Mouse (Mus musculus): Measurements from ENCODE around the gene Trp53i11.

The Trp53i11 gene

DNA sequence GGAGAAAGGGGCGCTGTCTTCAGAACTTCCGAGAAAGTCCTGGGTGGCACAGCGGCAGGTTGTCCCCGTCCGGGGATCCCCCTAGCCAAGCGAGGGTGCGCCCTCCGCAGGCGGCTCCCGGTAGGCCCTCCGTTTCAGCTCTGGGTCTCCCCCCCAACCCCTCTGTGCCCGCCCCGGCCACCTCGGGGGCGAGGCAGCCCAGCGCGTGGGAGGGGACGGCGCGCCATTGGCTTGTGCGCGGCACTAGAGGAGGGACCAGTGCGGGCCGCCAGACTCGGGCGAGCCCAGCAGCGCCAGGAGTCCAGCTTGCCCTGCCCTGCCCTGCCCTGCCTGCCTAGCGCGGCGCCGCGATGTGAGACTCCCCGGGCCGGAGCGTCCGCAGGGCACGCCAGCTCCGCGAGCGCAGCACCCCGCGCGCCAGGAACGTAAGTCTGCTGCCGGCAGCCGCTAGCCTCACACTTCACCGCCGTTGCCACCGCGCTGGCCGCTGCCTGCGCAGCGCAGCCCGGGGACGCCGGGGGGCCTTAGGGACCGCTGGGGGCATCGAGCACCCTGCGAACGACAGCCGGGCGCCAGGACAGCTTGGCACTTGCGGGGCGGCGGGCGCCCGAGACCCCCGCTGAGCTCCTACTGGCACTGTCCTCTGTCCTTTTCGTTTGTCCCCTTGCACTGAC lies at the start of gene Trp53i11:
Gene Trp53i11, plus strand, starts transcription at position 226 of the 674 bp plus-strand sequence.
- peak; percentile 96 to 98 for DNase-seq

DNA sequence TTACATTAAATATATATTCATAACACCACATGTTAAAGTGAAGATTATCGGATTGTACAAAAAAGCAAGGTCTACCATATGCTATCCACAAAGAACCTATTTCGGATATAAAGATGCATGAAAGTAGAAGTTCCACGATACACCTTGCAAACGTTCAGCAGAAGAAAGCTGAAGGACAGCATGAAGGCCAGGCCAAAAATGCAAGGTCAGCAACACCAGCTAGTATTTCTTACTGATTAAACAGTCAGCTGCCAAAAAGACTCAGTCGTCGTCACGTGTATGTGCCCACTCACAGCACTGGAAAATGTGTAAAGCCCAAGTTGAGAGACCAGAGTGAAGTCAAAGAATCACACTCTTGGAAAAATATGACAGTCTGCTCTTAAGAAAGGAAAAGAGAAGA lies 47.9 kb upstream of the Trp53i11 start:
- DNase-seq = no peak

DNA sequence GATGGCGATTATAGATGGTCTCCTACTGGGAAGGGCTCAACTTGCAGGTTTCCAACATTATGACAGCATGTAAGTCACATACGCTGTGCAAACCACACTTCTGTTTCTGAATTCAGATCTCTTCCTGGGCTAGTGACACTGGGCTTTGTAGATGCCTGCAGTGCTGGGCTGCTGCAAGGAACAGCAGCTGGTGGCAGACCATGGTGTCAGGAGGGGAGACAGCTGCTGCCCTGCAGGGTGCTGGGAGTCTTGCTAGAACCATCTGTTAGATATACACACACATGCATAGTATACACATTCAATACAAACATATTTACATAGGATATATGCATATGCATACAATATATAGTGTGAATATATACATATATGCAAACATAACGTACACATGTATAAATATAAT lies 46.0 kb upstream of the Trp53i11 start:
- no peak for DNase-seq

DNA sequence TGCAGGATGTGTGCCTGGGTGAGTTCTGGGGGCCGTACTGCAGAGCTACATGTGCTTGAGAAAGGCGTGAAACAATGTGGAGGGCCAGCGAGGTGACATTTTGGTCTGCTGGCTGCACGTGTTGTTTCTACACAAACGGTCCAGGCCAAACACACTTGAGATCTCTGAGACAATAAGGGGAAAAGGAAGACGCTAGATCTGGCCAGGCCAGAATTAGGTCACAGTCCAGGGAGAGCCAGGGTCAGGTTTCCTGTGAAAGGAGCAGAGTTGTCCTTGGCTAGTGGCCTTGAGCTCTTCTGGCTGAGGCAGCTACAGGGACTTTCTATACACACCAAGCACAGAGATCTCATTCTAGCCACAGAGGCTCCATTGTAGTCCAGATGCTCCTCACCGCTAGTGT lies 44.7 kb upstream of the Trp53i11 start:
- no peak for DNase-seq

DNA sequence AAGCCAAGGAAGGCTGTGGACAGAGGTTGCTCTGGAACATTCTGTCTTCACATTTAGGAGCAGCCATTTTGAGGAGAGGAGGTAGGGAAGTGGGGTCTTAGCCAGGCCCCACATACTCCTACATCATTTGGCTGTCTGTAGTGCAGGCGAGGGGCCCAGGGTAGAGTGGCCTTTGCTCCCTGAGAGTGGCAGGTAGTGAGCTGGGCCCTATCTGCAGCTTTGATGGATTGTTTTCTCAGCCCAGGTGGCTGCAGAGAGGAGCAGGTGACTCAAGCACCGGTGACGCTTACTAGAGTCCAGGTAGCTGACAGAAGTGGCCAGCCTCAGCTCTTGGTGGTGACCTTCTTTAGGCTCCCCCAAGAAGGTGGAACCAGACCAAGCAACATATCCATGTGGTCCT lies 43.2 kb upstream of the Trp53i11 start:
- no peak for DNase-seq

DNA sequence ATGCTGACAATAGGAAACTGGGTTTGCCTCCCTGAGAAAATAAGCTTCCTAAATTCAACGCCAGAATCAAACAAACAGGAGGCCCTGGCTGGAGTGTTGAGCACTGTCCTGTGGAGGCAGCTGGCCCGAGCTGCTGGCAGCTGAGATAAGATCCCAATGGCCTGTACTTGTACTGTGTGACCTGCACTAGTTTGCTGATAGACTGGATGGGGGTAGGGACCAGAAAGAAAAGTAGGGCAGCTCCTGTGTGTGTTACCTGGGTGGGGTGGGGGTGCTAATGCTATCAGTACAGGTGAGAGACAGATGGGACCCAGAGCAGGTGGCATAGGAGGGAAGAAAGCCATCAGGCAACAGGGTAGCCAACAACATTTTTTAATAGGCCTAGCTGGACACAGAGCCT lies 37.3 kb upstream of the Trp53i11 start:
- no peak for DNase-seq

DNA sequence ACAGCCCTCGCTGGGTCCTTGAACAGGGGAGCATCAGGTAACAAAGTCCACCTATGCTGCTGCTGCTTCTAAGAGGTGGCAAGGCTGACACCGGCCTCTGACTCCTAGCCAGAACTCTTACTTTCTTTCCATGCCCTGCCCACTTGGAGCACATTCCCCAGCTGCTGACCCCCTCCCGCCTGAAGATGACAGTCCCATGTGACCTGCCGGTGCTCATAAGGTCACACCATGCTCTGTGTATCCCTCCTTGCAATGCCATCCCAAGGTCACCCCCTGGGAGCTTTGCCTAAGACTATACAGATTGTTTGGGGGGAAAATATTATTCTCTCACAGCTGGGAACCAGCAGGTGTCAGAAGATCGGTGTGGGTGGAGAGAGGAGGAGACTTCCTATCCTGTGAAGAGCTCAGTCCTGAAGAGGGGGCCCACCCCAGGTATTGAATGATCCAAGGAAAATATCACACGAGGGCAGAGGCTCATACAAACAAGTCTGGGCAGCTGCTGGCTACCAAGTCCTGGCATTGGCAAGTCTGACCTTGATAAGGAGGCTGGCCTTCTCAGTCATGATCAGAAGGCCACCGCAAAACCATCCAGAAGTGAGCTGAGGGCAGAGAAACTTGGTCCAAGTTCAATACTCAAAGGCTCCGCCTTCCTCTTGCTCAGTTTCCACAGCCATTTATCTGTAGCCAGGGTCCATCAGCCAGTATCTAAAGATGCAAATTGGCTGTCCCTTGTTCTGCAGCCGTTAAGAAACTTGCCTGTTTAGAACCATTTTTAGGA lies 36.5 kb upstream of the Trp53i11 start:
- DNase-seq = no peak

DNA sequence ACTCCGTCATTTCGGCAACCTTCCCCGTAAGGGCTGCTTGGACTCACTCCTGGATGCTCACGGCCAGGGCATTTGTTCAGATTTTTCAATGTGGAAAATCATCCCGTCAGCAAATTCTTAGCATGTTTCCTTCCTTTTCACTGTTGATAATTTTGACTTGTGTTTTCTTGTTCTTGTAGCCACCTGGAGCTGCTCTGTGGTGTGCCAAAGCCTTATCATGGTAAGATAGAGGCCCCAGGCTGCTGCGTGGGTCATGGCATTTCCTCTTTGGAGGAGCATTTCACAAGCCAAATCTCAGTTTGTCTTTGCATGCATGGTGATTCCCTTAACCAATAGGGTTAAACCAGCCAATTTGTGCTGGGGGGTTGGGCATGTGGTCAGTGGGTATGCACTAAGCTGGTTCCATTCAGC lies 35.2 kb upstream of the Trp53i11 start:
- no peak for DNase-seq

DNA sequence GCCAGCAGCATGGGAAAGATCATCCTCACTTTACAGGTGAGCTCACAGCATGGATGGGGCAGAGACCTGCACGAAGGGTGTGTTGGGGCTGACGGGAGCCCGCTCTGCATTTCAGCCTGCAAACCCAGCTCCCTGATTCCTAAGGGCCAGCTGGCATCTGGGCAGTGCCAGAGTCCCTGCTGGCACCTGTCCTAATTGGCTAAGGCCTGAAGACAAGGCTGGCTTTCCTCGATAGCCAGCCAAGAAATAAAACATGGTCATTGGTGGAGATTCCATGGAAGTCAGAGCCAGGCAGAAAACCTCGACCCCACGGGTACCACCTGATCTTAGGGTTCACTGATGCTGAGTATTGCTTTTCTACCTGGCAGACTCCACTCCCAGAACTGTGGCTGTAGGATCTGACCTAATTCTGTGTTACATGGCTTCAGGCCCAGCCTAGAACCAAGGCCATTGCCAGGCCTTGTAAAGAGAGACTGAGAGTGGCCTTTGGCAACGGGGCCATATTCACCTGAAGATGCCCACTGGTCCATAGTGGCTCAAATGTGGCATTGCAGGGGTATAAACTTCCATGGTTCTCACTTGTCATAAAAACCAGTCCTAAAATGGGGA lies 34.4 kb upstream of the Trp53i11 start:
- DNase-seq = no peak

DNA sequence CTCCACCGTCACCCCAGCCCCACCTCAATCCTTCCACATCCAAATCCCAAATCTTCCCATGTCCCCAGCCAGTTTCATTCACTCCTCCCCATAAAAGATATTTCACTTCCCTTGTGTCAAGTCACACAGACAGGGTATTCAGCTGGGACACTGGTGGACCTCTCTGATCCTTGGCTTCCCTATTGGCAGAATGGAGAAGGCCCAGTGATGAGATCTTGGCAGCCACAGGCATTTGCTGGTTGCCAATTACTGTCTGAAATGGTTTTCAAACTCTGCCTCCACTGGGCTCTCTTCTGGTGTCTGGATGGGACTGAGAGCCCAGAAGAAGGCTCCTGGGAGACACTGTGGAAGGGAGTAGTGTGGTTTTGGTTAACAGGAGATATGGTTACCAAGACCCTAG lies 33.5 kb upstream of the Trp53i11 start:
- no peak for DNase-seq

DNA sequence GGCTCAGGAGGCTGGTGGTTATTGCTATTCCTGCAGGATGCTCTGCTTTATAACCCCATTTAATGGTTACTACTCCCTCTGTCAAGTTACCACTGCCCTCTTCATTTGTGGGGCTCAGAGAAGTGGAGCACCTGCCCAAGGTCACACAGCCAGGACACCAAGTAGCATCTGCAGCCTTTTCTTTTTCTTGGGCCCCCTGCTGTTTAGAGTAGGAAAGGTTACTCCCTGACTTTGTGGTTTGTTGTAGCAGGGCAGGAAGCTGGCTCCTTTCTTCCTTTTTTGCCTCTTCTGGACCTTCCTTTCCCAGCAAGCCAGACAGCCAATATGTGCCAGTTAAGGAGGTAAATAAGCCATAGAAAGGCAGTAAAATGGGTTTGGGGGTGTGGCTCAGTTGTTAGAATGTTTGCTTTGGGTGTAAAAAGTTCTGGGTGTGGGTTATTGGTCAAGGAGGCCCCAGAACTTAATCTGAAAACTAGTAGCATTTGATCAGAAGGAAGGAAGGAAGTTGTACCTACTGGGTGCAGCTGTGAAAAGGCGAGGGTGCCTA lies 32.8 kb upstream of the Trp53i11 start:
- DNase-seq = no peak

DNA sequence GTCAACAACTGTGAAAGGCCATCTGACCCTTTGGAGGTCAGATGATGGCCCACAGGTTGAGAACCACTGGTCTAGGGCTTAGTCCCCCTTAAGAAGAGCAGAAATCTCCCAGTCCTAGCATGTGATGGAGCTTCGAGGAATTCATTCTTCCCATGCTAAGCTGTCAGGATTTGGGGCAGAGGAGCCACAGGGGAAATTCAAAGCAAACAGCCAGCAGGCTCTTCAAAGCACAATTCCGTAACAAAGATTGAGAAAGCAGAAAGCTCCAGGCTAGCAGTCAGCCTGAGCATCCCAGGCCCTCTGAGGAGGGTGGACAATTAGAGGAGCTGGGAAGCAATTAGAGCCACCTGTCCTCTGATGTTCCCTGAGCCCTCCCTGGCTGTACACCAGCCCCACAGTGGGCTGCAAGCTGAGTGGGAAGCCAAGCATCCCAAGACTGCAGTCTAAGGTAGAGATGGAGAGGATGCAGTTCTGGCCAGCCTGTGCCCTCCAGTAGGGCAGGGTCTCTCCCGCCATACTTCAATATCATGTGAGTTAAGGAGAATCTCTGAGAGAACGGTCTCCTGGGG lies 26.8 kb upstream of the Trp53i11 start:
- DNase-seq = no peak

DNA sequence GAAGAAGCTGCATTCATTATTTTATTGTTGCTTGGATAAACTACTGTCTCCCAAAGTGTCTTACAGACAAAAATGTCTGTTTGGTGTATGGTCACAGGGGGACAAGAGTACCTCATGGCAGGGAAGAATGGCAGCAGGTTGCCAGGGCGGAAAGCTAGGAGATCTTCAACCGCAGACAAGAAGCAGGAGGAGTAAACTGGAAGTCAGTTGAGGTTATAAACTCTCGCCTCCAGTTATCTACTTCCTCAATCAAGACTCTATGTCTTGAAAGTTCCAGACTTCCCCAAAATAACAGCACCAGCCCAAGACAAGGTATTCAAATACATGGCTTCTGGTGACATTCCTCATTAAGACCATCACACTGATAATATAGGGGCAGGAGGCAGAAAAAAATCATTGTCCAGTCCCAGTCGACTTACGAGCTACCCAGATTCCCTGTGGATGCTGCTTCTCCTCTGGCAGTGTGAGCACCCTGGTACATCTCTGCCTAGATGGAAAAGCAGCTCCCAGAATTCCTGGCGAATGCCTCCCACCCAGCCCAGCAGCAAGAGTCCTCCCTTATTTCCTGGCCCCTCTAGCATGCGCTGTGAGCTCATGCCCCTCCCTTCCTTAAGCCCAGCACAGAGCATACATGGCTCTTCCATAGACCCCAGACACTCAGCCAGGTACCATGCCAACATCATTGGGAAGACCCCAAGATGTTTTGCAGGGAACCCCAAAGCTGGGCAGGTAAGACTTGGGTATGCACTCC lies 25.3 kb upstream of the Trp53i11 start:
- DNase-seq = no peak

DNA sequence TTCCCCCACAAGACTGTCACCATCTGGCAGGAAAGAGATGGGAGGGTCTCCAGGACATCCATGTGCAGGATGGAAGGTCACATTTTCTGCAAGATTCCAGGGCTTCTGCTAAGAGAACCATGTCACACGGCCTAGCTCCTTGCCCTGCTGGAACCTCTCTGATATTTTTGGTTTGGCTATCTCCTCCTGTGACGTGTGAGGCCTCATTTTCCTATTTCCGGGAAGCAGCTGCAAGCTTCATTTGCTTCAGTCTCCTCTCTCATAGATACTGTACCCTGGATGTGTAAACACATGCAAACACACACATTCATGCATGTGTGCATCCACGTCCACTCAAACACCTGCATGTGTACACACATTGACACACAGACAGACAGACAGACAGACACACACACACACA lies 24.6 kb upstream of the Trp53i11 start:
- peak; percentile 40 to 49 for DNase-seq

DNA sequence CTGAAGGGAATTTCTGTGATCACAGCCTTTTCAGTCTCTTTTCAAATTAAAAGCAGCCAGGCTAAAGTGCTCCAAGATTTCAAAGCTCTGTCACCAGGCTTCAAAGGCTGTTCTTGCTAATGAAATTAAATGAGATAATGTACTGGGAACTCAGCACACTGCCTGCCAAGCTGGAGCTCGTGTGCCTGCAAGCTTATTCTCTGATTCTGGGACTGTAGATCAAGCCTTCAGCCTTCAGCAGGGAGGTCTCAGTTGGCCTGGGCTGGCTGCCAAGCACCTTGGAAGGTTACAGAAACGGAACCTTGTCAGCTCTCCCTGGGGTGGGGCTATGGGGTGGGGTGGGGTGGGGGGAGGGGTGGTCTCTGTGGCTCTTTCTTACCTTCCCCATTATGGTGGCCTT lies 24.0 kb upstream of the Trp53i11 start:
- peak; percentile 55 to 59 for DNase-seq

DNA sequence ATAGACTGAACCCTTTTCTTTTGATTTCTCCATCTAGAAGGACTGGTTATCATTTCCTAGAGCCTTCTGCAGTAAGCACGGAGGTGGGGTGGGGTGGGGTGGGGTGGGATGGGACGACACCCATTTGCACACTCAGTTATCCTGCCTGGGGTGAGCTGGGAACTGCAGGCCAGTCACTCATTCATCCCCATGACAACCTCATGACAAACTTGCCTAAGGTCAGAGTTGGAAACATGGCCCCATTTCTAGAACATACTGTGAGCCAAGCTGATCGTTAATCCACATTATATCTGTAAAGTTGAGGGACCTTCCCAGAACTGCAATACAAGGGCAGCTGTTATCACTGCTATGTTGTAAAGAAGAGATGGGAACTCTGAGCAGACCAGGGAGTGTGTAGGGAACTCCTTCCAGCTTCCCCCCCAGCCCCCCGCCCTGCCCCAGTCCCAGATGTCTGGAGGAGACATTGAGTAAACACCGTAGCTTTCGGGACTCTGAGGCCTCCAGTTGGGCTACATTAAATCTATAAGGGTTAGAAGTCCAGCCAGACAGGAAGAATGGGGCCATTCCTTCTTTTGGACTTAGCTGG lies 23.5 kb upstream of the Trp53i11 start:
- no peak for DNase-seq

DNA sequence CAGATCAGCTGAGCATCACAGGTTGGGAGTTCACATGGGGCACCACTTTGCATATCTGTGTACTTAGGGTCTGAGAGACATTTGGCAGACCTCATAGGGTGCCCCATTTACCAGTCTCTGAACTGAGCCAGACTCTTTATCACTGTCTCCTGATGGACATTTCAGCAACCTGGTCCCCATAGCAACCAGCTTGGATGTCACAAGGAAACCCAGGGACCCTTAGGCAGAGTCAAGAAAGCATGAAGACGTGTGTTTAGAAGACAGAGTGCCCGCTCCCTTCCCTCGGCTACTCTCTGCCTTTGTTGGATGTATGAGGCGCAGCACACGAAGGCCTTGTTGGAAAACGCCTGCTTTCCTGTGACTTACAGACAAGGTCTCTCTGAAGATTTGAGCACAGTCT lies 21.1 kb upstream of the Trp53i11 start:
- DNase-seq = no peak

DNA sequence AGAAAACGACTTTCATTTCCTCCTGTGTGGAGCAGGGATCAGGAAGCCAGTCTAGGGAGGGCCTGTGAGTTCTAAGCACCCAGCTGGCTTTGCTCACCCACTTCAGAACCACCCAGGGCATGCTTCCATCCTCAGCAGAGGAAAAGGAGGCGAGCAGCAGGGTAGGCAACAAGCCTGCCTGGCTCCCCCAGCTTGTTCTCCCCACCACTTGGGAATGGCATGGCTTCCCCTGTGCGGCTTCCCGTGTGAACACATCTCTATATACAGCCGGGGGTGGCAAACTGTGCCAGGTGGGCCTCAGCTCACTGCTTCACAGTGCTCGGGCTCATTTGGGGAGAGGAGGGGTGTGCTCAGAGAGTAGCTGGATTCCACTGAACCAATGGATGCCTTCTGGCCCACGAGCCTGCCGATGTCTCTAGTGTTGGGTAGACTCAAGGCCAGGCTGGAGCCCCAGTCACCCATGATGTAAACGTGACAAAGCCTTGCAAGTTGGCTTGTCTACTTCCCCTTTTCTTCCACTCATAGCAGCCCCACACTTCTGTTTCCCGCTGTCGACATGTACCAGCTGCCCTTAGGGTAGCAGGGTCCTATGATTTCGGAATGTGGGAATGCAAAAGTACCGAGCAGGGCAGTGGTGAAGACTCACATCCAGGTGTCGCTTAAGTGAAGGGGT lies 20.5 kb upstream of the Trp53i11 start:
- DNase-seq = peak in 1 of 2 experiments; percentile 42

DNA sequence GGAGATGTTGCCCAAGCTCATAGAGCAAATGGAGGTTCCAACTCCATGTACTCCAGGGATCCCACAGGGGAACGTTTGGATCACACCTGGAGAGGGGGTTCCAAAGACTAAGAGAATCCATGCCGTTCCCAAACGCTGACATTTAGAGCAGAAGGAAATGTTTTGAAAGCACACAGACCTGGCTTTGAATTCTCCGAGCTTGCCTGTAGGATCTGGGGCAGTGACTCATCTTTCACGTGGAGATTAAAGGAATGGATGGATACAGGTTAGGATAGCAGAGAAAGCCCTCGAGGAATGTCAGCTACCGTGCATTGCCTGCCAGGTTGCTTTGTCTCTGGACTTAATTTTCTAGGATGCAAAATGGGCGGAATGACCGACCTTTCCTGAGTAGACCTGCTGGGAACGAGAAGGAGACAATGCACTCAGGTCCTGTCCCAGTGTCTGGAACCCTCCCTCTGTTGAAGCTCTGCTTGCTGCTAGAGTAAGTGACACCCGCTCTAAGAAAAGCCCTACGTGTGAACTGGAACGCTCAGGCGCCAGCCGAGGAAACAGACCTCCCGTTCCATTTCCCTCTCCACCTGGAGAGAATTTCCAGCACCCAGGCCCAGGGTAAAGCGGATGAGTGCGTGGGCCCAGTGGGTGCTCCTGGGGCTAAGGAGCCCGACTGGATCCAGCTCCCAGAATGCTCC lies 17.0 kb upstream of the Trp53i11 start:
- DNase-seq = no peak

DNA sequence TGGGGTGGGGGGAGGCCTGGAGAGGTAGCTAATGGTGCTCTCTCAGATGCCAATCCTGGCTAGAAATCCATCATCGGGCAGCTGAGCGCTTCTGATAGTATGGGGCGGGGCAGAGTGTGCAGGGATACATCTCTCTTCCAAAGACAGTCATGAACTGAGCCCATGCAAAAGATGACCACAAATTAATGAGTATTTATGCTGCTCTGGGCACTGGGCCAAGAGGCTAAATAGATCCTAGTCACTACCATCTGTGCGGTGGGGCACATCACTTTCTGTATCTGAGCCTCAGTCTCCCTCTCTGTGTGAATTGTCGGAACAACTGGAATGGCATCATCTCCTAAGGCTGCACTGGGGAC lies 16.5 kb upstream of the Trp53i11 start:
- no peak for DNase-seq

DNA sequence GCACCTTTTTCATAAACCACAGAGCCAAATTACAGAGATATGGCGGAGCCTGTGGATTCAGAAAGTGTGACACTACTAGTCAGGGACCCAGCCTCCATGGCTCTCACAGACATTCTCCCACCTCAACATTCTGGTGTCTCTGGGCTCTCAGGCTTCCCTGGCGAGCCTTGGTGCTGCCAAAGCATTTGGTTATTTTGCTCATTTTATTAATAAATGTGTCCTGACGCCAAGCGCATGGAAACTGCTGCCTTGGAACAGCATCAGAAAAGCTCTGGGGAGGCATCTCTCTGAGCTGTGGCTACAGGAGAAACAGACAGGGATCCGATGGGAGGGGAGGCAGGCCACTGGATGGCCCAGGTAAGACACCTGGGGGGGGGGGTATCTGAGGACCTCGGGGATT lies 15.4 kb upstream of the Trp53i11 start:
- no peak for DNase-seq

Measured in spleen, adult 18-20 months (tissue).